Mouse (Mus musculus): ENCODE results near the gene Lingo2.

GRCm38 (mm10) chr4:35807497-35808210, 1143.9 kb downstream of the Lingo2 start:
- no peak for TF ChIP-seq GATA1 (IDR thresholded peaks at IDR 0.05; ENCODE audit: low read length)
- no peak for TF ChIP-seq TAL1 (IDR thresholded peaks at IDR 0.05; ENCODE audit: low read length)
